Mouse (Mus musculus) testis, adult 2 months (tissue): ENCODE data around the gene Cacna1e. TPM values are rescaled to one million over a fixed set of nuclear protein-coding genes. Genes with fewer than 3 reads are reported as not detected.

Experiments
- H3K27ac ChIP-seq: fragments of 200-500 bp; 2 replicates; pipeline ENCODE4 v1.5.1; 2012; ENCODE audit warnings: low read depth, low read length; ENCODE audit not compliant: control insufficient read depth, insufficient read depth
- H3K27me3 ChIP-seq: fragments of 200-500 bp; 2 replicates; pipeline ENCODE4 v1.6.1; 2012; ENCODE audit warnings: mild to moderate bottlenecking, low read length, moderate library complexity; ENCODE audit not compliant: control insufficient read depth, insufficient read depth
- H3K36me3 ChIP-seq: fragments of 200-500 bp; 2 replicates; pipeline ENCODE4 v1.6.1; 2012; ENCODE audit warnings: mild to moderate bottlenecking, low read length; ENCODE audit not compliant: control insufficient read depth, insufficient read depth
- H3K4me1 ChIP-seq: fragments of 200-500 bp; 2 replicates; pipeline ENCODE4 v1.6.1; 2012; ENCODE audit warnings: low read length; ENCODE audit not compliant: control insufficient read depth, insufficient read depth
- H3K4me3 ChIP-seq: fragments of 200-500 bp; 2 replicates; pipeline ENCODE4 v1.5.1; 2012; ENCODE audit warnings: low read depth, mild to moderate bottlenecking, low read length, moderate library complexity, mixed read lengths; ENCODE audit not compliant: control insufficient read depth
- CTCF ChIP-seq: fragments of 200-500 bp; IDR thresholded peaks from 2 replicates; pipeline ENCODE4 v1.5.1; 2012; ENCODE audit warnings: low read depth, mild to moderate bottlenecking, inconsistent platforms, low read length, moderate library complexity; ENCODE audit not compliant: control insufficient read depth, insufficient read depth, insufficient replicate concordance
- POLR2A ChIP-seq: fragments of 200-500 bp; IDR thresholded peaks from 2 replicates; pipeline ENCODE4 v1.6.1; 2012; ENCODE audit warnings: low read depth, mild to moderate bottlenecking, inconsistent platforms, low read length, moderate library complexity; ENCODE audit not compliant: control insufficient read depth
- polyA plus RNA-seq: library from polyadenylated mRNA; depleted of rRNA; stranded (reverse); fragments of >200 nt; gene quantifications from 2 replicates; pipeline ENCODE4 v1.2.3, GENCODE M21; 2012

Gene Cacna1e
- polyA plus RNA-seq, 1 experiment = 1.0 TPM

DNA sequence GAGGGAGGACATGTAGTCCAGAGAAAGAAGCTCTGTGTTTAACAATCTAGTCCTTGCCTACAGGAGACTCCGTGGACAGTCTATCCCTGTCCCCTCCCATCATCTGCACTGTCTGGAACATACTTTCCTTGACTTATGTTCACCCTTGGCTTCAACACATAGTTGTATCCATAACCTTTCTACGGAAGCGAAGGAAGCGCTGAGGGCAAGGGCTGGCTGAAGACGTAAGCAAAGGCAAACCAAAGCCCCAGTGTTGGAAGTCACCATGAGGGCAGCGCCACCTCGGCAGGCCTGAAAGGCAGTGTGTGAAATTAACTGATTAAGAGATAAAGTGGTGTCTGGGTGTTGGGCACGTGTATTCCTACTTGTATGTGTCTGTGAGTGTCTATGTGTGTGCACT lies 156.6 kb downstream of the Cacna1e start:
- Histone ChIP-seq H3K27ac (no peak overlapping the region), H3K4me3 (peak overlapping the region; percentile 69), H3K27me3 (peaks cover 2% of the 10 kb centered on the region; the same call in 1 of the 2 replicates), H3K4me1 (peaks cover 9% of the 10 kb centered on the region; the same call in 1 of the 2 replicates), H3K36me3 (no peaks in the 10 kb centered on the region)
- no peak for TF ChIP-seq POLR2A
- no peak for TF ChIP-seq CTCF

DNA sequence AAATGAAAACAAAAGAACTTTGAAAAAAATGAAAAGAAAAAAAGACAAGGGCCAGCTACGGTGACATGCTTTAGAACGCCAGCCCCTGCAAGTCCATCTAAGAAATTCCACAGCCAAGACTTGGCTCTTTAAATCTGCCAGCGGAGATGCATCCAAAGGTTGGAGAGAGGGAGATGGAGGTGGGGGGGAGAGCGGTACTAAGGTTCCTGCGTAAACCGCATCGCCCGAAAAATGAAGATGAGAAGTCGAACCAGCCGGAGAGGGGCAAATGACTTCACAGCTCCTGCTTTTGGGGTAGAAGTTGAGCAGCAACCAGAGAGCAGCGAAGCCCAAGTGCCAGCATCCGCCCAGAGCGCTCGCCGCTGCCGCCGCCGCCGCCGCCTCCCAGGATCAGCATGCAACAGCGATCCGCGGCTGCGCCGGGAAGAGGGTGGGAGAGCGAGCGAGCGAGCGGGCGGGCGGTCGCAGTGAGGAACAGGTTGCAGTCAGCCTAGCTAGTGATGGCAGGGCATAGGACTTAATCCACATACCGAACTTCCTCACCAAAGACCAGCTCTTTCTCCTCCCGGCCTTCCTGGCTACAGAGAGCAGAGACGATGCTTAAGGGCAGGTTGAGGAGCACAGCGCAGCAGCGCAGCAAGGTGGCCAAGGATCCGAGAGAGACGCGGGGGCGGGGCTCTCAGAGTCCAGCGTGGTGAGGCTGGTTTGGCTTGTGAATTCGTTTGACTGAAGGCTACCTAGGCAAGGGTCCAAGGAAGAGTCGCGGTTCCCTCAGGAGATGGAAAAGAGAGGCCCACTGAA lies 157.7 kb downstream of the Cacna1e start:
- Histone ChIP-seq H3K4me1 (peaks cover 9% of the 10 kb centered on the region; the same call in 1 of the 2 replicates), H3K27me3 (peaks cover 2% of the 10 kb centered on the region; the same call in 1 of the 2 replicates), H3K4me3 (peak overlapping the region; percentile 43), H3K27ac (no peak overlapping the region), H3K36me3 (no peaks in the 10 kb centered on the region)
- no peak for TF ChIP-seq POLR2A

DNA sequence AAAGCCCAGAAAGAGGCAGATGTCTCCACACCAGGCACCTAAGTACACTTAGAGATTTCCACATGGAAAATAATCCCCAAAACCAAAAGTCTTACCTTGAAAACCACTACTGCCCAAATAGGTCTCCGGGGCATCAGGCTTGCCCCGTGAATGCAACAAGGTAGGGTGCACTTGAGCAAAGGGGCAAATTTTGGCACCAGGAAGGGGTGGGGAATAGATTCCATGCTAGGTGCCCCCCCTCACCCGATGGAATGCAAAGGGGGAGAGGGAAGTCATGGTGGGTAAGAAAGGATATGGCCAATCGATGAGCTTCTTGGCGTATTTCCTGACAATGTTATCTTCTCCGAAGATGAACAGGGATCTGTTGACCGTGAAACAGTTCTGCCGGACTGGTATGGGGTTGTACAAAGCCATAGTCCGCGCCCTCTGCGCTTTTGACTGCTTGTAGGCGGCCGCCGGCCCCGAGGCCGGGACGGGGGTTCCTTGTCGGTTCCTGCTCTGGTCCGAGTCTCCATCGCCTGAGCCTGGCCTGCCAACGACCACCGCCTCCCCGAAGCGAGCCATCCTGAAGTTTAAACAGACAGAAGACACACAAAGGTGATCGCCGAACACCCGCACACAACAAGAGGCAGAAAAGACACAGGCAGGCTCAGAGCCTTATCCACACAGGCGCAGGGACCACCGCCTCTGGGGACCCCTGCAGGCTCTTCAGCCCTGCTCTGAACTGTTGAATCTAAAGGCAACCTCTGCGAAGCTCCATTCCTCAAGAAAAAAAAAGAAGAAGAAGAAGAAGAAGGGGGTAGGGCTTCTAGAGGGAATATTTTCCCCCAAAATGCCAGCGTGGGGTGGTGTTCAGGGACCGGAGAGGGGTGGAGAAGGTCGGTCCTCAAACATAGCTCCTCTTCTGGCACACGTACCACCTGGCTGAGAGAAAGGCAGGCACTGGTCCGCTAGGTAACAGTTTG lies 158.7 kb downstream of the Cacna1e start:
- TF ChIP-seq POLR2A = no peak
- TF ChIP-seq CTCF = no peak
- H3K27ac ChIP-seq = no peak overlapping the region
- peaks cover 2% of the 10 kb centered on the region; the same call in 1 of the 2 replicates for H3K27me3 ChIP-seq
- no peak overlapping the region for H3K4me3 ChIP-seq
- no peaks in the 10 kb centered on the region for H3K36me3 ChIP-seq
- peaks cover 9% of the 10 kb centered on the region; the same call in 1 of the 2 replicates for H3K4me1 ChIP-seq

DNA sequence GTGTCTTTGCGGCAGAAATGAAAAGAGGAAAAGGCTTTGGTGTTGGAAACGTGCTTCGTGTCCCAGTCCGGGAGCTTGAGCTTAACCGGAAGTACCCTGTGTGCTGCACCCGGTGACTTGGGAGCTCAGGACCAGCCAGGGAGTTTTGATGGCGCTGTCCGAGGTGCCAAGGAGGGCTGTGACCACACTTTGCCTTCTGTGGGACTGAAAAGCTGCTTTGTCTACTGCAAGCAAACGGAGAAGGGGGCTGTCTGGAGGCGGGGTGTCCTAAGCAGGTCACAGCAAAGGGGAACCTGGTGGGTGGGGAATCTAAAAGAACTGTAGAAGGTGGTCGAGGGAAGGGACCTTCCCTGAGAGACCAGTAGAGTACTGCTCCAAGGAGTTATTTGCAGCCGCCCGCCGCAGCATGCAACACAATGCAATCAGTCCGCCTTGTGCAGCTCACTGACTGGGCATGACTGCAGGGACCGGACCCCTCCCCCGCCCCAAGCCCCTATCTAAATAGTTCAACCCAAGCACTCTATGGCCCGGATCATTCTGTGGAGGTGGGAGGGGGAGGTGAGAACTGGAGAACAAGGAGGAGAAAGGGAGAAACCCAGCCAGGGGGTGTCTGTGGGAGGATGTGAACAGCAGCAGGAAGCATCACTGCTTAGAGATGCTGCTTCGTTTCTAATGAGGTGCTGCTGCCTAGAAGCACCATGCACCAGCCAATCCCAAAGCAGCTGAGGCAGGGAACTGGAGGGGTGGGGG lies 160.6 kb downstream of the Cacna1e start:
- TF ChIP-seq CTCF (no peak), POLR2A (no peak)
- Histone ChIP-seq H3K4me1 (peaks cover 9% of the 10 kb centered on the region; the same call in 1 of the 2 replicates), H3K36me3 (no peaks in the 10 kb centered on the region), H3K27ac (no peak overlapping the region), H3K27me3 (peaks cover 2% of the 10 kb centered on the region; the same call in 1 of the 2 replicates), H3K4me3 (no peak overlapping the region)

DNA sequence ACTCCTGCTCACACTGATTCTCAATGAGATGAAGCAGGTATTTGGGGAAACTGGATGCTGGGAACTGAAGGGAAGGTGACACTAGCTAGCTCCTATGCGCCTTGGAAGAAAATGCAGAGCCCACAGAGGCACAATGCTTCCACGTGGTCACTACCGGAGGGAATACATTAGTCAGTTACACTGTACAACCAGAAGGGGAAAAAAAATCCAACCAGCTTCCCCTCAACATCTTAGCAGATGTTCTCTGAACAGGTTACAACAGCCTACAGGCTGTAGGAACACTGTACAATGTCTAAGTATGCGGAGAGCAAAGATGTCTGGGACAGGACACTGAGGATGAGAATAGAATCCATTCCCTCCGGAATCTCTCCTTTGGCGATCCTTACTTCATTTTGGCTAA lies 161.2 kb downstream of the Cacna1e start:
- Histone ChIP-seq H3K4me1 (peaks cover 9% of the 10 kb centered on the region; the same call in 1 of the 2 replicates), H3K27ac (no peak overlapping the region), H3K4me3 (no peak overlapping the region), H3K27me3 (peaks cover 2% of the 10 kb centered on the region; the same call in 1 of the 2 replicates), H3K36me3 (no peaks in the 10 kb centered on the region)
- no peak for TF ChIP-seq POLR2A
- TF ChIP-seq CTCF = no peak

DNA sequence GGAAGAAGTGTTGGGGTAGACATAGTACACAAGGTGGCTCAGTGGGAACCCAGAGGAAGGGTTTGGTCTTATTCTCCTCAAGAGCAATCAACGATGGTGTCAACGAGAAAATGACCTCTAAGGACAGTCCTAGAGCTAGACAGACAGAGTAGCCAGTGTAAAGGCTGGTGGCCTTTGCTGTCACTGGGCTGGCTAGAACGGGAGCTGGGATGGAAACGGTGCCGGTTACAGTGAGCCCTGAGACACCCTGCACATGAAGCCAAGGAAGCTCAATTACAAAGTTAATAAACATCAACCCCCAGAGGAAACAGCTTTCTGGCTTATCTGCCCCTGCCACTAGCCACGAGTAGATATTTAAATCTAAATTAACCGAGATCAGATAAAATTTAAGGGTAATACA lies 168.7 kb downstream of the Cacna1e start:
- Histone ChIP-seq H3K4me1 (no peaks in the 10 kb centered on the region), H3K27me3 (no peaks in the 10 kb centered on the region), H3K4me3 (no peak overlapping the region), H3K36me3 (no peaks in the 10 kb centered on the region), H3K27ac (no peak overlapping the region)
- no peak for TF ChIP-seq POLR2A
- TF ChIP-seq CTCF = no peak

DNA sequence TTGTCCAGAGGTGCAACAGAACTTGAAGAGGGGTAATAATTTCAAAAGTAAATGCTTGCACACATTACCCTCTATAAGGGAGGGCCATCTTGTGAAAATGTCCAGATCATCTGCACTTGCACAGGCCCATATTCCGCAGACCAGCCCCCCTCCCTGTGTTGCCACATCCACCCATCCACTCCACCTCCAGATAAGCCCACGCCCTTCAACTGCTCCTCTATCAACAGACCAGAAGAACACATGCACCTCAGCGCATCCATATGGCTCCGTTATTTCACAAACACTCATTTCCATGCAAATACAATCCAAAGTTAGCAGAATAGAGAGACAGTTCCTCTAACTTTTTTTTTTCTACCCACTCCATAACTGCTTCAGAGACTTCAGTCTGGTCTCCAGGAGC lies 171.6 kb downstream of the Cacna1e start:
- H3K27me3 ChIP-seq = no peaks in the 10 kb centered on the region
- no peaks in the 10 kb centered on the region for H3K4me1 ChIP-seq
- H3K4me3 ChIP-seq = no peak overlapping the region
- H3K27ac ChIP-seq = no peak overlapping the region
- TF ChIP-seq POLR2A = no peak
- TF ChIP-seq CTCF = no peak
- H3K36me3 ChIP-seq = no peaks in the 10 kb centered on the region
